Mouse (Mus musculus) heart, adult 2 months (tissue): Measurements from ENCODE around the gene Iglon5. TPM values are rescaled to one million over a fixed set of nuclear protein-coding genes. Genes with fewer than 3 reads are reported as not detected.
A peak's percentile ranks its signal among the peaks of the same experiment; 100 is the strongest.

Experiments used
- DNase-seq, 2 experiments: peaks; one replicate each; pipeline ENCODE4 v3.0.0; 2021
- H3K27ac ChIP-seq: fragments of 200-600 bp; 2 replicates; pipeline ENCODE4 v1.8.1; 2022
- H3K27me3 ChIP-seq: fragments of 200-500 bp; 2 replicates; pipeline ENCODE4 v1.6.1; 2012; ENCODE audit warnings: mild to moderate bottlenecking, low read length, inconsistent platforms, mixed read lengths; ENCODE audit not compliant: control insufficient read depth, insufficient read depth
- H3K36me3 ChIP-seq: fragments of 200-500 bp; 2 replicates; pipeline ENCODE4 v1.6.1; 2012; ENCODE audit warnings: low read length, inconsistent platforms; ENCODE audit not compliant: control insufficient read depth, insufficient read depth
- H3K4me1 ChIP-seq: fragments of 200-500 bp; 2 replicates; pipeline ENCODE4 v1.6.1; 2011; ENCODE audit warnings: low read length; ENCODE audit not compliant: control insufficient read depth, insufficient read depth
- H3K4me3 ChIP-seq: fragments of 200-600 bp; 2 replicates; pipeline ENCODE4 v1.8.1; 2022
- H3K79me2 ChIP-seq: fragments of 200-500 bp; replicated peaks from 2 replicates; pipeline ENCODE4 v1.6.1; 2012; ENCODE audit warnings: mild to moderate bottlenecking, inconsistent platforms, low read length, moderate library complexity, mixed read lengths; ENCODE audit not compliant: control insufficient read depth, insufficient read depth
- H3K9ac ChIP-seq: fragments of 200-500 bp; 2 replicates; pipeline ENCODE4 v1.6.1; 2012; ENCODE audit warnings: low read depth, mild to moderate bottlenecking, control low read depth, inconsistent platforms, low read length, mixed read lengths
- CTCF ChIP-seq: fragments of 200-600 bp; IDR thresholded peaks from 2 replicates; pipeline ENCODE4 v1.8.1; 2022; ENCODE audit warnings: antibody characterized with exemption, mild to moderate bottlenecking, moderate library complexity
- EP300 ChIP-seq: fragments of 200-500 bp; IDR thresholded peaks from 2 replicates; pipeline ENCODE4 v1.6.1; 2011; ENCODE audit warnings: low read depth, low read length, control low read depth; ENCODE audit not compliant: insufficient read depth
- POLR2A ChIP-seq: fragments of 200-500 bp; IDR thresholded peaks from 2 replicates; pipeline ENCODE4 v1.6.1; 2011; ENCODE audit warnings: mild to moderate bottlenecking, low read depth, low read length, control low read depth; ENCODE audit not compliant: insufficient read depth
- whole genome bisulfite sequencing: fragments of 180-500 bp; shearing (Covaris S2); methylation state at CpG from one replicate; pipeline ENCODE4 v1.1.7; 2018; 5-methylcytosine and 5-hydroxymethylcytosine counted together
- intact Hi-C: fragments of 180-260 bp; cut with DNase I; formaldehyde crosslinking; loops from one replicate; pipeline ENCODE4 v1.15.1; 2025
- polyA plus RNA-seq: library from polyadenylated mRNA; depleted of rRNA; stranded (reverse); fragments of >200 nt; gene quantifications from 2 replicates; pipeline ENCODE4 v1.2.3, GENCODE M21; 2012
- total RNA-seq, 2 experiments: library from RNA; stranded (reverse); gene quantifications; 2 replicates each; pipeline ENCODE4 v1.2.3; 2021

Gene Iglon5
- total and polyA plus RNA-seq, 3 experiments: 0.14 to 0.78 (median 0.16) TPM

- WGBS: 90% methylated on average over 2 of the region's 2 CpGs
- Histone ChIP-seq H3K4me3 (no peak overlapping the region), H3K4me1 (peaks cover 11% of the 10 kb centered on the region; the same call in 1 of the 2 replicates), H3K27ac (no peak overlapping the region), H3K9ac (no peak overlapping the region), H3K79me2 (no peaks in the 10 kb centered on the region; the same call in 1 of the 2 replicates), H3K36me3 (0 out of 2 replicates have a peak, but pooled peaks cover 2% of the 10 kb centered on the region), H3K27me3 (no peaks in the 10 kb centered on the region)
- intact Hi-C loops: loop anchor here (5.0 kb wide), 1 partner anchor 132 kb away; no protein-coding TSS in a partner anchor
- no peak for DNase-seq
- no peak for TF ChIP-seq EP300
- TF ChIP-seq POLR2A: no peak
- TF ChIP-seq CTCF: no peak
These were observed 40.1 kb downstream of the Iglon5 start for GRCm38 (mm10) chr7:43449811-43450210.

- no peaks in the 10 kb centered on the region; the same call in 1 of the 2 replicates for H3K79me2 ChIP-seq
- intact Hi-C loops: loop anchor here (5.0 kb wide), 1 partner anchor 134 kb away; no protein-coding TSS in a partner anchor
- peaks cover 5% of the 10 kb centered on the region; the same call in 1 of the 2 replicates for H3K4me1 ChIP-seq
- no peak overlapping the region for H3K9ac ChIP-seq
- H3K27me3 ChIP-seq: no peaks in the 10 kb centered on the region
- peak overlapping the region; percentile 60 for H3K27ac ChIP-seq
- no peak overlapping the region for H3K4me3 ChIP-seq
- H3K36me3 ChIP-seq: no peaks in the 10 kb centered on the region
- 50% methylated on average over 3 of the region's 3 CpGs for WGBS
- TF ChIP-seq EP300: 0 out of 2 replicates have a peak, but pooled peaks have one; percentile 26
- no peak for TF ChIP-seq CTCF
- TF ChIP-seq POLR2A: 0 out of 2 replicates have a peak, but pooled peaks have one; percentile 17
- DNase-seq: peak in 1 of 2 experiments; percentile 37
These were observed 41.6 kb downstream of the Iglon5 start for GRCm38 (mm10) chr7:43448246-43448645.

GRCm38 (mm10) chr7:43447801-43448200 lies 42.1 kb downstream of the Iglon5 start:
- H3K4me3 ChIP-seq: no peak overlapping the region
- TF ChIP-seq EP300 (no peak), POLR2A (no peak), CTCF (no peak)
- H3K36me3 ChIP-seq: no peaks in the 10 kb centered on the region
- no peak overlapping the region for H3K9ac ChIP-seq
- peaks cover 5% of the 10 kb centered on the region; the same call in 1 of the 2 replicates for H3K4me1 ChIP-seq
- H3K27ac ChIP-seq: peak overlapping the region; percentile 31
- intact Hi-C loops: loop anchor here (5.0 kb wide), 1 partner anchor 134 kb away; no protein-coding TSS in a partner anchor
- no peaks in the 10 kb centered on the region; the same call in 1 of the 2 replicates for H3K79me2 ChIP-seq
- peak in 1 of 2 experiments; percentile 16 for DNase-seq
- 54% methylated on average over 4 of the region's 4 CpGs for WGBS
- H3K27me3 ChIP-seq: no peaks in the 10 kb centered on the region

GRCm38 (mm10) chr7:43443917-43444293 lies 46.0 kb downstream of the Iglon5 start, which contains the start of the genes Etfb and Gm45233:
Gene Etfb, plus strand, starts transcription at chr7:43444083.
Gene Gm45233, plus strand, starts transcription at chr7:43444128.
- TF ChIP-seq POLR2A (peak; percentile 98), CTCF (no peak), EP300 (0 out of 2 replicates have a peak, but pooled peaks have one; percentile 66)
- H3K4me3 ChIP-seq: peak within 1 kb of the TSS; percentile 55
- under 1% methylated on average over 27 of the region's 27 CpGs for WGBS
- intact Hi-C loops: loop anchor here (5.0 kb wide), 2 partner anchors 132 to 228 kb away; partner anchors contain the start of genes Ctu1 and Zfp715
- no peaks in the 10 kb centered on the region; the same call in 1 of the 2 replicates for H3K79me2 ChIP-seq
- H3K27ac ChIP-seq: peak within 1 kb of the TSS; percentile 98
- H3K36me3 ChIP-seq: no peaks in the 10 kb centered on the region
- H3K4me1 ChIP-seq: peaks cover 4% of the 10 kb centered on the region; the same call in 1 of the 2 replicates
- no peaks in the 10 kb centered on the region for H3K27me3 ChIP-seq
- peak; percentile 92 to 98 for DNase-seq
- H3K9ac ChIP-seq: peak within 1 kb of the TSS; percentile 80

- Histone ChIP-seq H3K4me1 (peaks cover 2% of the 10 kb centered on the region; the same call in 1 of the 2 replicates), H3K27me3 (no peaks in the 10 kb centered on the region), H3K9ac (peak overlapping the region; percentile 70), H3K27ac (peak overlapping the region; percentile 98), H3K79me2 (no peaks in the 10 kb centered on the region), H3K4me3 (peak overlapping the region; percentile 55), H3K36me3 (no peaks in the 10 kb centered on the region)
- DNase-seq: peak; percentile 85 to 90
- TF ChIP-seq EP300 (peak; percentile 70; the same call in 1 of the 2 replicates), POLR2A (peak; percentile 37), CTCF (no peak)
- WGBS: under 1% methylated on average over 36 of the region's 36 CpGs
- intact Hi-C loops: loop anchor here (5.0 kb wide), 2 partner anchors 131 to 229 kb away; partner anchors contain the start of genes Ctu1 and Zfp715
These were observed 46.6 kb downstream of the Iglon5 start for GRCm38 (mm10) chr7:43443126-43443916.
